Mouse (Mus musculus) ovary, postnatal 14 days (tissue): ENCODE data around the gene Gm21677.
"Not testable (repeated sequence)": the region's sequence is repeated elsewhere in the genome, so short reads cannot be mapped to it uniquely, and the experiment has no call there.

Source experiments
- DNase-seq: peaks from one replicate; pipeline ENCODE4 v3.0.0; 2022; ENCODE audit warnings: low spot score

The Gm21677 gene

GRCm38 (mm10) chrY:3306349-3306748 lies at the start of gene Gm21677:
Gene Gm21677 (minus strand): TSS chrY:3306449.
- DNase-seq, result not testable (repeated sequence)

- DNase-seq, result not testable (repeated sequence)
Measured at GRCm38 (mm10) chrY:3345229-3345628, 39.0 kb upstream of the Gm21677 start, which contains the start of gene Gm21693. Gene Gm21693 (minus strand): TSS chrY:3345329.

DNA sequence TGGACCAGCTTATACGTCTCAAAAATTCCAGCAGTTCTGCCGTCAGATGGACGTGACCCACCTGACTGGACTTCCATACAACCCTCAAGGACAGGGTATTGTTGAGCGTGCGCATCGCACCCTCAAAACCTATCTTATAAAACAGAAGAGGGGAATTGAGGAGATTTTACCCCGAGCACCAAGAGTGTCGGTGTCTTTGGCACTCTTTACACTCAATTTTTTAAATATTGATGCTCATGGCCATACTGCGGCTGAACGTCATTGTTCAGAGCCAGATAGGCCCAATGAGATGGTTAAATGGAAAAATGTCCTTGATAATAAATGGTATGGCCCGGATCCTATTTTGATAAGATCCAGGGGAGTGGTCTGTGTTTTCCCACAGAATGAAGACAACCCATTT lies 34.4 kb upstream of the Gm21677 start:
- DNase-seq, result not testable (repeated sequence)
